Mouse (Mus musculus) C2C12 (cell line): ENCODE data around the gene Inpp5b.

ENCODE experiments used
- CTCF ChIP-seq: IDR thresholded peaks from one replicate; pipeline ENCODE4 v1.5.1; 2011; ENCODE audit not compliant: control insufficient read depth, insufficient read depth, insufficient read length
- FOSL1 ChIP-seq: IDR thresholded peaks from one replicate; pipeline ENCODE4 v1.8.0; 2011; ENCODE audit warnings: mild to moderate bottlenecking, low read length; ENCODE audit not compliant: poor library complexity, insufficient read depth, severe bottlenecking
- MAX ChIP-seq: IDR thresholded peaks from one replicate; pipeline ENCODE4 v1.6.1; 2011; ENCODE audit warnings: mild to moderate bottlenecking, control low read depth
- USF1 ChIP-seq: IDR thresholded peaks from one replicate; pipeline ENCODE4 v1.6.1; 2011; ENCODE audit warnings: low read depth, mild to moderate bottlenecking, control low read depth, moderate library complexity

- TF ChIP-seq USF1 (no peak), CTCF (no peak), FOSL1 (no peak), MAX (no peak)
Observed at GRCm38 (mm10) chr4:124738013-124738412, 3.6 kb upstream of the Inpp5b start.
